Comparison of ENCODE assay signal across 8 mouse cellular contexts in the genomic region with DNA sequence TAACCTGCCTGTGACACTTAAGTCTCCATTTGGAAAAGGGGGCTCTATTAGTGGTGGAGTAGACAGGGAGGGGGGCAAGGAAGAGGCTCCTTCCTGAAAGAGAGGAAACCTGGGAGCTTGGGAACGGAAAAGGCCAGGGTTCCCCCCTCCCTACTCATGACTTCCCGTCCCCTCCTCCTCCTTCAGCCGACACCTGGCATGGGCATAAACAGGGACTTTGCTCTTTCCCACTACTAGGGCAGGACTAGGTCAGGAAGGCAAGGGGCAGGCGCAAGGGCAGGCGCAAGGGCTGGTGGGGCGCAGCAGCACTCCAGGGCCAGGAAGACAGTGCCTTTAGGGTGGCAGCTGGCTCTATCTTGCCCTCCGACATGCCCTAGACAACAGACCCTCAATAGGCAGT. TPM values are rescaled to one million over a fixed set of nuclear protein-coding genes. Genes with fewer than 3 reads are reported as not detected.
A peak's percentile ranks its signal among the peaks of the same experiment; 100 is the strongest.
DNase-seq lines count a peak whose midpoint lies in the region; ATAC-seq and TF ChIP-seq lines count a peak whose summit lies in the region.

No protein-coding gene starts in this region.

- TF ChIP-seq CTCF in small intestine, adult 2 months (IDR thresholded peaks at IDR 0.05; ENCODE audit: extremely low read depth, insufficient read length, insufficient replicate concordance, low read depth, low read length), result no peak

- H3K4me3 ChIP-seq in forebrain, embryonic 15.5 days, result peak overlapping the region; percentile 49; the same call in 1 of the 2 replicates
- no peak overlapping the region for H3K4me3 ChIP-seq in hindbrain, embryonic 16.5 days (ENCODE audit: low read length)
- peak overlapping the region; percentile 56 for H3K4me3 ChIP-seq in liver, embryonic 11.5 days (ENCODE audit: low read depth, low read length)
- H3K4me3 ChIP-seq in small intestine, adult 2 months (ENCODE audit: low read depth, low read length), result peak overlapping the region; percentile 85

- peak; percentile 44; the same call in 1 of the 2 replicates for TF ChIP-seq POLR2A in small intestine, adult 2 months (IDR thresholded peaks at IDR 0.05; ENCODE audit: low read depth, low read length)

- H3K27me3 ChIP-seq in forebrain, embryonic 15.5 days, result peaks cover 5% of the 10 kb centered on the region; the same call in 1 of the 2 replicates
- no peaks in the 10 kb centered on the region for H3K27me3 ChIP-seq in hindbrain, embryonic 16.5 days (replicated peaks; ENCODE audit: control insufficient read depth, insufficient read depth, low read length)
- peaks cover 48% of the 10 kb centered on the region for H3K27me3 ChIP-seq in liver, embryonic 11.5 days (replicated peaks; ENCODE audit: control insufficient read depth, insufficient read depth, low read length)
- H3K27me3 ChIP-seq in small intestine, adult 2 months (ENCODE audit: control insufficient read depth, insufficient read depth, low read length), result no peaks in the 10 kb centered on the region

- H3K9ac ChIP-seq in forebrain, embryonic 15.5 days (replicated peaks), result no peak overlapping the region
- H3K9ac ChIP-seq in hindbrain, embryonic 16.5 days (ENCODE audit: low read depth, low read length), result no peak overlapping the region; the same call in 1 of the 2 replicates
- peak overlapping the region; percentile 9; the same call in 1 of the 2 replicates for H3K9ac ChIP-seq in liver, embryonic 11.5 days (ENCODE audit: low read depth, low read length)

- H3K4me1 ChIP-seq in forebrain, embryonic 15.5 days, result peaks cover 41% of the 10 kb centered on the region
- peaks cover 28% of the 10 kb centered on the region for H3K4me1 ChIP-seq in hindbrain, embryonic 16.5 days (ENCODE audit: control insufficient read depth, insufficient read depth, low read depth, low read length)
- peaks cover 26% of the 10 kb centered on the region for H3K4me1 ChIP-seq in liver, embryonic 11.5 days (replicated peaks; ENCODE audit: control insufficient read depth, insufficient read depth, low read length)
- peaks cover 13% of the 10 kb centered on the region for H3K4me1 ChIP-seq in small intestine, adult 2 months (ENCODE audit: control insufficient read depth, insufficient read depth, insufficient read length, low read length)

- peak; percentile 65 for DNase-seq in gastrocnemius, postnatal 25 days
- no peak for DNase-seq in gastrocnemius, adult 18-20 months (ENCODE audit: low spot score)
- DNase-seq in liver, embryonic 11.5 days (ENCODE audit: low spot score), result no peak
- DNase-seq in right cerebral cortex, adult 18-20 months, result no peak

- H3K9me3 ChIP-seq in forebrain, embryonic 15.5 days, result no peaks in the 10 kb centered on the region
- no peaks in the 10 kb centered on the region for H3K9me3 ChIP-seq in hindbrain, embryonic 16.5 days (ENCODE audit: control insufficient read depth, low read length)
- no peaks in the 10 kb centered on the region for H3K9me3 ChIP-seq in liver, embryonic 11.5 days (ENCODE audit: control insufficient read depth, low read length)

- 78% methylated on average over 7 of the region's 7 CpGs for WGBS in forebrain, embryonic 15.5 days
- 88% methylated on average over 7 of the region's 7 CpGs for WGBS in hindbrain, embryonic 16.5 days
- 51% methylated on average over 7 of the region's 7 CpGs for WGBS in liver, embryonic 11.5 days
- 27% methylated on average over 7 of the region's 7 CpGs for WGBS in small intestine, adult 2 months

- no peak overlapping the region for H3K27ac ChIP-seq in forebrain, embryonic 15.5 days (replicated peaks)
- peak overlapping the region; percentile 4; the same call in 1 of the 2 replicates for H3K27ac ChIP-seq in hindbrain, embryonic 16.5 days (ENCODE audit: low read depth, low read length)
- peak overlapping the region; percentile 43; the same call in 1 of the 2 replicates for H3K27ac ChIP-seq in liver, embryonic 11.5 days (ENCODE audit: low read depth, low read length)
- peak overlapping the region; percentile 91 for H3K27ac ChIP-seq in small intestine, adult 2 months (ENCODE audit: insufficient read depth, low read depth, low read length)

- H3K36me3 ChIP-seq in forebrain, embryonic 15.5 days, result no peaks in the 10 kb centered on the region
- H3K36me3 ChIP-seq in hindbrain, embryonic 16.5 days (ENCODE audit: control insufficient read depth, insufficient read depth, low read length), result no peaks in the 10 kb centered on the region
- no peaks in the 10 kb centered on the region for H3K36me3 ChIP-seq in liver, embryonic 11.5 days (ENCODE audit: control insufficient read depth, insufficient read depth, low read length)
- peaks cover 15% of the 10 kb centered on the region for H3K36me3 ChIP-seq in small intestine, adult 2 months (ENCODE audit: control insufficient read depth, insufficient read depth, low read length)

- no peak for ATAC-seq in forebrain, embryonic 15.5 days (replicated peaks)
- ATAC-seq in hindbrain, embryonic 16.5 days, result no peak
- ATAC-seq in liver, embryonic 11.5 days (replicated peaks; ENCODE audit: low FRiP score), result no peak
- no peak for ATAC-seq in activated CD4-positive, CD25-positive, alpha-beta regulatory T cell, adult 4 months

- no peak overlapping the region for H3K4me2 ChIP-seq in forebrain, embryonic 15.5 days (replicated peaks)
- peak overlapping the region; percentile 20; the same call in 1 of the 2 replicates for H3K4me2 ChIP-seq in hindbrain, embryonic 16.5 days (ENCODE audit: low read length)
- peak overlapping the region; percentile 94 for H3K4me2 ChIP-seq in liver, embryonic 11.5 days

RNA-seq across cellular contexts. Expression of gene Efna1, which starts 2.8 kb away (rescaled TPM):
- 10 to 100 TPM; 10.2 to 12.8 TPM for total RNA-seq in gastrocnemius, postnatal 25 days (2021)
- 10 to 100 TPM in 1 of 2 experiments, 1 to 10 TPM in 1; 5.7 to 18.8 TPM for total RNA-seq in gastrocnemius, adult 18-20 months (2021)
- 9.2 and 9.9 TPM in 2 replicates for polyA plus RNA-seq in forebrain, embryonic 15.5 days (2015; fragmentation: Nextera tagmentation; extraction: Ambion mirVana)
- polyA plus RNA-seq in hindbrain, embryonic 16.5 days (2015; fragmentation: Nextera tagmentation; extraction: Ambion mirVana), result 8.4 and 9.9 TPM in 2 replicates
- 11.4 and 11.8 TPM in 2 replicates for polyA plus RNA-seq in liver, embryonic 11.5 days (2014; fragmentation: Nextera tagmentation; extraction: Ambion mirVana)
- 46.1 and 122 TPM in 2 replicates for polyA plus RNA-seq in small intestine, adult 2 months (2012; rRNA removed)
- polyA plus RNA-seq in activated CD4-positive, CD25-positive, alpha-beta regulatory T cell, adult 4 months (2017; shearing (Covaris generic)), result not detected

RNA-seq across cellular contexts. Expression of gene Slc50a1, which starts 7.7 kb away (rescaled TPM):
- total RNA-seq in gastrocnemius, postnatal 25 days (2021), result 10 to 100 TPM in 1 of 2 experiments, 1 to 10 TPM in 1; 8.2 to 11.4 TPM
- 1 to 10 TPM; 7.0 to 8.9 TPM for total RNA-seq in gastrocnemius, adult 18-20 months (2021)
- 35.4 and 40.6 TPM in 2 replicates for polyA plus RNA-seq in forebrain, embryonic 15.5 days (2015; fragmentation: Nextera tagmentation; extraction: Ambion mirVana)
- 39.4 and 43.9 TPM in 2 replicates for polyA plus RNA-seq in hindbrain, embryonic 16.5 days (2015; fragmentation: Nextera tagmentation; extraction: Ambion mirVana)
- 25.3 and 31.5 TPM in 2 replicates for polyA plus RNA-seq in liver, embryonic 11.5 days (2014; fragmentation: Nextera tagmentation; extraction: Ambion mirVana)
- 81.6 and 97.3 TPM in 2 replicates for polyA plus RNA-seq in small intestine, adult 2 months (2012; rRNA removed)
- 100 to 1,000 TPM; 195 to 254 TPM for polyA plus RNA-seq in activated CD4-positive, CD25-positive, alpha-beta regulatory T cell, adult 4 months (2017; shearing (Covaris generic))

RNA-seq across cellular contexts. Expression of gene Dpm3, which starts 18.9 kb away (rescaled TPM):
- total RNA-seq in gastrocnemius, postnatal 25 days (2021), result 10 to 100 TPM; 24.7 to 28.8 TPM
- 10 to 100 TPM; 22.6 to 24.3 TPM for total RNA-seq in gastrocnemius, adult 18-20 months (2021)
- 76.5 and 89.6 TPM in 2 replicates for polyA plus RNA-seq in forebrain, embryonic 15.5 days (2015; fragmentation: Nextera tagmentation; extraction: Ambion mirVana)
- 64.3 and 79.8 TPM in 2 replicates for polyA plus RNA-seq in hindbrain, embryonic 16.5 days (2015; fragmentation: Nextera tagmentation; extraction: Ambion mirVana)
- 106 and 118 TPM in 2 replicates for polyA plus RNA-seq in liver, embryonic 11.5 days (2014; fragmentation: Nextera tagmentation; extraction: Ambion mirVana)
- polyA plus RNA-seq in small intestine, adult 2 months (2012; rRNA removed), result 357 and 440 TPM in 2 replicates
- 100 to 1,000 TPM; 124 to 160 TPM for polyA plus RNA-seq in activated CD4-positive, CD25-positive, alpha-beta regulatory T cell, adult 4 months (2017; shearing (Covaris generic))

RNA-seq across cellular contexts. Expression of gene Trim46, which starts 32.0 kb away (rescaled TPM):
- under 1 TPM; 0.28 to 0.38 TPM for total RNA-seq in gastrocnemius, postnatal 25 days (2021)
- under 1 TPM; 0.14 to 0.31 TPM for total RNA-seq in gastrocnemius, adult 18-20 months (2021)
- polyA plus RNA-seq in forebrain, embryonic 15.5 days (2015; fragmentation: Nextera tagmentation; extraction: Ambion mirVana), result 57.7 and 58.7 TPM in 2 replicates
- 78.7 and 87.1 TPM in 2 replicates for polyA plus RNA-seq in hindbrain, embryonic 16.5 days (2015; fragmentation: Nextera tagmentation; extraction: Ambion mirVana)
- polyA plus RNA-seq in liver, embryonic 11.5 days (2014; fragmentation: Nextera tagmentation; extraction: Ambion mirVana), result 0.97 and 1.7 TPM in 2 replicates
- polyA plus RNA-seq in small intestine, adult 2 months (2012; rRNA removed), result 4.3 and 8.7 TPM in 2 replicates
- polyA plus RNA-seq in activated CD4-positive, CD25-positive, alpha-beta regulatory T cell, adult 4 months (2017; shearing (Covaris generic)), result 1 to 10 TPM; 2.1 to 3.4 TPM

RNA-seq across cellular contexts. Expression of gene Krtcap2, which starts 32.3 kb away (rescaled TPM):
- total RNA-seq in gastrocnemius, postnatal 25 days (2021), result 10 to 100 TPM; 66.6 to 78.8 TPM
- 10 to 100 TPM; 70.2 to 74.5 TPM for total RNA-seq in gastrocnemius, adult 18-20 months (2021)
- polyA plus RNA-seq in forebrain, embryonic 15.5 days (2015; fragmentation: Nextera tagmentation; extraction: Ambion mirVana), result 192 and 205 TPM in 2 replicates
- polyA plus RNA-seq in hindbrain, embryonic 16.5 days (2015; fragmentation: Nextera tagmentation; extraction: Ambion mirVana), result 205 and 227 TPM in 2 replicates
- polyA plus RNA-seq in liver, embryonic 11.5 days (2014; fragmentation: Nextera tagmentation; extraction: Ambion mirVana), result 246 and 251 TPM in 2 replicates
- 120 and 182 TPM in 2 replicates for polyA plus RNA-seq in small intestine, adult 2 months (2012; rRNA removed)
- polyA plus RNA-seq in activated CD4-positive, CD25-positive, alpha-beta regulatory T cell, adult 4 months (2017; shearing (Covaris generic)), result 100 to 1,000 TPM; 275 to 319 TPM
